In genomic region chr10:94231025-94231424, GRCm38 (mm10) we compare ENCODE assay signal across 15 mouse cellular contexts. TPM values are rescaled to one million over a fixed set of nuclear protein-coding genes. Genes with fewer than 3 reads are reported as not detected.
DNase-seq lines count a peak whose midpoint lies in the region; ATAC-seq lines count a peak whose summit lies in the region.
"Had no signal": no experiment of that assay in that cellular context is flagged by ENCODE, and none has a peak within 500 bp of the region (broad histone marks: within the 10 kb centered on the region; RNA-seq: fewer than 3 reads in every experiment).

No protein-coding gene starts in this region.

- no peaks in the 10 kb centered on the region for H3K36me3 ChIP-seq in heart, embryonic 11.5 days (ENCODE audit: control insufficient read depth, insufficient read depth, low read length)
- no peaks in the 10 kb centered on the region for H3K36me3 ChIP-seq in hindbrain, embryonic 11.5 days (ENCODE audit: control insufficient read depth, insufficient read depth, low read length)
- H3K36me3 ChIP-seq in midbrain, embryonic 11.5 days (ENCODE audit: control insufficient read depth, insufficient read depth, low read length): no peaks in the 10 kb centered on the region
- no peaks in the 10 kb centered on the region for H3K36me3 ChIP-seq in neural tube, embryonic 13.5 days
- H3K36me3 ChIP-seq: heart, embryonic 15.5 days had no signal

- no peaks in the 10 kb centered on the region for H3K9me3 ChIP-seq in heart, embryonic 11.5 days (replicated peaks; ENCODE audit: control insufficient read depth, low read length)
- no peaks in the 10 kb centered on the region for H3K9me3 ChIP-seq in hindbrain, embryonic 11.5 days (ENCODE audit: control insufficient read depth, low read length)
- peaks cover 3% of the 10 kb centered on the region; the same call in 1 of the 2 replicates for H3K9me3 ChIP-seq in midbrain, embryonic 11.5 days (ENCODE audit: control insufficient read depth, low read length)
- no peaks in the 10 kb centered on the region for H3K9me3 ChIP-seq in neural tube, embryonic 13.5 days
- H3K9me3 ChIP-seq: heart, embryonic 15.5 days had no signal

- H3K4me3 ChIP-seq in heart, embryonic 11.5 days (ENCODE audit: low read depth, low read length): no peak overlapping the region
- no peak overlapping the region for H3K4me3 ChIP-seq in hindbrain, embryonic 11.5 days (ENCODE audit: low read depth, low read length)
- H3K4me3 ChIP-seq in midbrain, embryonic 11.5 days (ENCODE audit: low read depth, low read length): no peak overlapping the region
- no peak overlapping the region for H3K4me3 ChIP-seq in neural tube, embryonic 13.5 days
- H3K4me3 ChIP-seq: gastrocnemius, adult 2 months; heart, embryonic 15.5 days had no signal

- WGBS in heart, embryonic 11.5 days (ENCODE audit: insufficient replicate concordance): 77% methylated on average over 6 of the region's 6 CpGs
- 52% methylated on average over 6 of the region's 6 CpGs for WGBS in hindbrain, embryonic 11.5 days
- WGBS in midbrain, embryonic 11.5 days: 53% methylated on average over 6 of the region's 6 CpGs
- WGBS in neural tube, embryonic 13.5 days: 53% methylated on average over 6 of the region's 6 CpGs

- no peak for ATAC-seq in heart, embryonic 11.5 days (replicated peaks; ENCODE audit: insufficient number of reproducible peaks, low FRiP score, low TSS enrichment)
- peak; percentile 58 for ATAC-seq in hindbrain, embryonic 11.5 days (ENCODE audit: low FRiP score)
- peak; percentile 74 for ATAC-seq in midbrain, embryonic 11.5 days (ENCODE audit: low FRiP score)
- ATAC-seq in neural tube, embryonic 13.5 days (ENCODE audit: low read depth): peak; percentile 64; the same call in 1 of the 2 replicates
- no peak for ATAC-seq in CD4-positive, CD25-positive, alpha-beta regulatory T cell, adult 4 months

- no peaks in the 10 kb centered on the region for H3K4me1 ChIP-seq in heart, embryonic 11.5 days (ENCODE audit: control insufficient read depth, insufficient read depth, low read length)
- 0 out of 2 replicates have a peak, but pooled peaks cover 2% of the 10 kb centered on the region for H3K4me1 ChIP-seq in hindbrain, embryonic 11.5 days (replicated peaks; ENCODE audit: control insufficient read depth, insufficient read depth, low read length)
- peaks cover 8% of the 10 kb centered on the region for H3K4me1 ChIP-seq in midbrain, embryonic 11.5 days (ENCODE audit: control insufficient read depth, insufficient read depth, low read length)
- H3K4me1 ChIP-seq in neural tube, embryonic 13.5 days (replicated peaks): peaks cover 28% of the 10 kb centered on the region
- H3K4me1 ChIP-seq: heart, embryonic 15.5 days had no signal

- H3K27me3 ChIP-seq in heart, embryonic 11.5 days (ENCODE audit: control insufficient read depth, insufficient read depth, low read length): no peaks in the 10 kb centered on the region
- H3K27me3 ChIP-seq in hindbrain, embryonic 11.5 days (ENCODE audit: control insufficient read depth, insufficient read depth, low read length): no peaks in the 10 kb centered on the region
- no peaks in the 10 kb centered on the region for H3K27me3 ChIP-seq in midbrain, embryonic 11.5 days (ENCODE audit: control insufficient read depth, insufficient read depth, low read length)
- H3K27me3 ChIP-seq in neural tube, embryonic 13.5 days: no peaks in the 10 kb centered on the region
- H3K27me3 ChIP-seq: heart, embryonic 15.5 days had no signal

- H3K9ac ChIP-seq in heart, embryonic 11.5 days (ENCODE audit: low read depth, low read length): no peak overlapping the region
- H3K9ac ChIP-seq in hindbrain, embryonic 11.5 days (ENCODE audit: low read depth, low read length): no peak overlapping the region
- H3K9ac ChIP-seq in midbrain, embryonic 11.5 days (ENCODE audit: low read length): no peak overlapping the region
- no peak overlapping the region for H3K9ac ChIP-seq in neural tube, embryonic 13.5 days
- H3K9ac ChIP-seq: heart, embryonic 15.5 days had no signal

- no peak overlapping the region for H3K4me2 ChIP-seq in heart, embryonic 11.5 days
- H3K4me2 ChIP-seq in hindbrain, embryonic 11.5 days (replicated peaks; ENCODE audit: low read depth, low read length): no peak overlapping the region
- H3K4me2 ChIP-seq in midbrain, embryonic 11.5 days: 0 out of 2 replicates have a peak overlapping the region, but pooled peaks have one; percentile 15
- H3K4me2 ChIP-seq in neural tube, embryonic 13.5 days: peak overlapping the region; percentile 32
- H3K4me2 ChIP-seq: heart, embryonic 15.5 days had no signal

- no peak overlapping the region for H3K27ac ChIP-seq in heart, embryonic 11.5 days (ENCODE audit: low read depth, low read length)
- H3K27ac ChIP-seq in hindbrain, embryonic 11.5 days (ENCODE audit: low read depth, low read length): peak overlapping the region; percentile 58
- peak overlapping the region; percentile 54 for H3K27ac ChIP-seq in midbrain, embryonic 11.5 days (ENCODE audit: low read depth, low read length)
- peak overlapping the region; percentile 72 for H3K27ac ChIP-seq in neural tube, embryonic 13.5 days (replicated peaks)
- H3K27ac ChIP-seq: gastrocnemius, adult 2 months; heart, embryonic 15.5 days; macrophage had no signal

- DNase-seq in heart, adult 11 months: peak; percentile 77
- DNase-seq in hindbrain, embryonic 11.5 days (ENCODE audit: low spot score): no peak
- no peak for DNase-seq in midbrain, embryonic 11.5 days (ENCODE audit: low spot score, missing footprints)
- DNase-seq in urinary bladder, adult 18-20 months (ENCODE audit: low spot score in 2 of 2): no peak
- DNase-seq in cerebellum, adult 18-20 months: no peak
- DNase-seq: gastrocnemius, adult 2 months; heart, adult 18-20 months; kidney, adult 18-20 months; kidney, postnatal 14 days; lung, adult 18-20 months had no signal

RNA-seq across cellular contexts. Expression of gene Ndufa12, which starts 32.5 kb away (rescaled TPM):
- 615 and 651 TPM in 2 replicates for polyA plus RNA-seq in heart, embryonic 11.5 days (2014; fragmentation: Nextera tagmentation; extraction: Ambion mirVana)
- polyA plus RNA-seq in hindbrain, embryonic 11.5 days (2014; fragmentation: Nextera tagmentation; extraction: Ambion mirVana): 451 and 474 TPM in 2 replicates
- polyA plus RNA-seq in midbrain, embryonic 11.5 days (2014; fragmentation: Nextera tagmentation; extraction: Ambion mirVana): 520 and 528 TPM in 2 replicates
- 388 and 433 TPM in 2 replicates for polyA plus RNA-seq in neural tube, embryonic 13.5 days (2015; fragmentation: Nextera tagmentation; extraction: Ambion mirVana)
- polyA plus RNA-seq in CD4-positive, CD25-positive, alpha-beta regulatory T cell, adult 4 months (2017; shearing (Covaris generic)): 100 to 1,000 TPM; 157 to 163 TPM

Comparison
In these comparisons a context has a peak if more than half of its experiments do, and no peak if none do; other contexts are left out.
1. ATAC-seq: peak in hindbrain, embryonic 11.5 days (single experiment), midbrain, embryonic 11.5 days (single experiment) and neural tube, embryonic 13.5 days (single experiment); none in heart, embryonic 11.5 days (single experiment) and CD4-positive, CD25-positive, alpha-beta regulatory T cell, adult 4 months (single experiment).
2. H3K4me2 ChIP-seq: peak in midbrain, embryonic 11.5 days (single experiment) and neural tube, embryonic 13.5 days (single experiment); none in heart, embryonic 11.5 days (single experiment) and hindbrain, embryonic 11.5 days (single experiment).